ENCODE assay signal across 17 mouse cellular contexts in genomic region chr2:120978693-120979037, GRCm38 (mm10). TPM values are rescaled to one million over a fixed set of nuclear protein-coding genes. Genes with fewer than 3 reads are reported as not detected.
DNase-seq lines count a peak whose midpoint lies in the region; ATAC-seq and TF ChIP-seq lines count a peak whose summit lies in the region.
"Had no signal": no experiment of that assay in that cellular context is flagged by ENCODE, and none has a peak within 500 bp of the region (broad histone marks: within the 10 kb centered on the region; RNA-seq: fewer than 3 reads in every experiment).

No protein-coding gene starts in this region.

- no peaks in the 10 kb centered on the region for H3K36me3 ChIP-seq in liver, postnatal 0 days (replicated peaks; ENCODE audit: insufficient read depth, low read length)
- H3K36me3 ChIP-seq: forebrain, embryonic 12.5 days; liver, embryonic 13.5 days had no signal

- peak overlapping the region; percentile 94; the same call in 1 of the 2 replicates for H3K4me2 ChIP-seq in liver, postnatal 0 days (ENCODE audit: low read depth, low read length)
- H3K4me2 ChIP-seq: forebrain, embryonic 12.5 days had no signal

- no peak overlapping the region for H3K4me3 ChIP-seq in left cerebral cortex, adult 2 months
- no peak overlapping the region for H3K4me3 ChIP-seq in liver, postnatal 0 days (ENCODE audit: low read depth, low read length)
- H3K4me3 ChIP-seq: forebrain, embryonic 12.5 days; megakaryocyte, embryonic 14.5 days had no signal

- DNase-seq in left cerebral cortex, adult 2 months (ENCODE audit: extremely low spot score in 1 of 2, low spot score in 2 of 2), result no peak
- DNase-seq in left cerebral cortex, adult 18-20 months (ENCODE audit: low spot score in 2 of 2), result no peak
- DNase-seq in CD4-positive helper T cell, adult 2 months (ENCODE audit: low read depth, low spot score), result peak; percentile 60
- peak; percentile 44 for DNase-seq in NIH3T3 (ENCODE audit: low read depth)
- no peak for DNase-seq in liver, postnatal 0 days
- DNase-seq in kidney, postnatal 36 days, result no peak
- no peak for DNase-seq in spleen, postnatal 14 days (ENCODE audit: low spot score in 2 of 2)
- no peak for DNase-seq in adrenal gland, postnatal 14 days
- DNase-seq: gastrocnemius, postnatal 36 days; kidney, adult 18-20 months; liver, embryonic 13.5 days; right cerebral cortex, postnatal 14 days had no signal

- H3K9ac ChIP-seq in liver, postnatal 0 days (replicated peaks), result no peak overlapping the region
- H3K9ac ChIP-seq: forebrain, embryonic 12.5 days; liver, embryonic 13.5 days had no signal

- ATAC-seq in liver, postnatal 0 days, result no peak

- 57% methylated on average over 2 of the region's 2 CpGs for WGBS in liver, postnatal 0 days (ENCODE audit: insufficient replicate concordance)

- no peaks in the 10 kb centered on the region for H3K9me3 ChIP-seq in liver, postnatal 0 days (ENCODE audit: low read length)
- H3K9me3 ChIP-seq: forebrain, embryonic 12.5 days; liver, embryonic 13.5 days; megakaryocyte, embryonic 14.5 days had no signal

- no peak overlapping the region for H3K27ac ChIP-seq in left cerebral cortex, adult 2 months
- H3K27ac ChIP-seq in liver, postnatal 0 days (ENCODE audit: low read depth), result no peak overlapping the region
- H3K27ac ChIP-seq: forebrain, embryonic 12.5 days had no signal

- no peaks in the 10 kb centered on the region for H3K27me3 ChIP-seq in liver, postnatal 0 days (ENCODE audit: insufficient read depth, low read length)
- H3K27me3 ChIP-seq: forebrain, embryonic 12.5 days; liver, embryonic 13.5 days; megakaryocyte, embryonic 14.5 days had no signal

- intact Hi-C loops in left cerebral cortex, adult 2 months (cut with DNase I), result no loop called here

- peak; percentile 14 for TF ChIP-seq CTCF in left cerebral cortex, adult 2 months (IDR thresholded peaks at IDR 0.05)
- peak; percentile 44; the same call in 1 of the 2 replicates for TF ChIP-seq CTCF in liver, postnatal 0 days (IDR thresholded peaks at IDR 0.05; ENCODE audit: low read depth)

- no peak for TF ChIP-seq EP300 in liver, postnatal 0 days (IDR thresholded peaks at IDR 0.05; ENCODE audit: low read depth)

- H3K4me1 ChIP-seq in liver, postnatal 0 days (ENCODE audit: insufficient read depth), result peaks cover 10% of the 10 kb centered on the region

RNA-seq across cellular contexts. Expression of gene Tmem62, which starts 1.8 kb away (rescaled TPM):
- 10 to 100 TPM; 21.8 to 28.5 TPM for total RNA-seq in left cerebral cortex, adult 2 months (2021)
- 10 to 100 TPM; 24.8 to 25.6 TPM for total RNA-seq in left cerebral cortex, adult 18-20 months (2021)
- 2.9 and 3.2 TPM in 2 replicates for polyA plus RNA-seq in liver, postnatal 0 days (2015; fragmentation: Nextera tagmentation; extraction: Ambion mirVana)
- 8.1 and 11.2 TPM in 2 replicates for total RNA-seq in adrenal gland, postnatal 14 days (2021)

RNA-seq across cellular contexts. Expression of gene Ubr1, which starts 8.2 kb away (rescaled TPM):
- total RNA-seq in left cerebral cortex, adult 2 months (2021), result 10 to 100 TPM; 41.8 to 45.0 TPM
- 10 to 100 TPM; 43.2 to 45.0 TPM for total RNA-seq in left cerebral cortex, adult 18-20 months (2021)
- polyA plus RNA-seq in liver, postnatal 0 days (2015; fragmentation: Nextera tagmentation; extraction: Ambion mirVana), result 5.4 and 6.6 TPM in 2 replicates
- 32.0 and 35.0 TPM in 2 replicates for total RNA-seq in adrenal gland, postnatal 14 days (2021)

RNA-seq across cellular contexts. Expression of gene Ccndbp1, which starts 29.5 kb away (rescaled TPM):
- 10 to 100 TPM; 57.0 to 57.6 TPM for total RNA-seq in left cerebral cortex, adult 2 months (2021)
- total RNA-seq in left cerebral cortex, adult 18-20 months (2021), result 10 to 100 TPM; 63.0 to 64.6 TPM
- 36.0 and 37.4 TPM in 2 replicates for polyA plus RNA-seq in liver, postnatal 0 days (2015; fragmentation: Nextera tagmentation; extraction: Ambion mirVana)
- 39.3 and 48.9 TPM in 2 replicates for total RNA-seq in adrenal gland, postnatal 14 days (2021)

RNA-seq across cellular contexts. Expression of gene Epb42, which starts 58.2 kb away (rescaled TPM):
- total RNA-seq in left cerebral cortex, adult 2 months (2021), result not detected
- total RNA-seq in left cerebral cortex, adult 18-20 months (2021), result not detected
- 49.1 and 54.9 TPM in 2 replicates for polyA plus RNA-seq in liver, postnatal 0 days (2015; fragmentation: Nextera tagmentation; extraction: Ambion mirVana)
- total RNA-seq in adrenal gland, postnatal 14 days (2021), result 2.0 and 10.3 TPM in 2 replicates
- total RNA-seq: gastrocnemius, postnatal 36 days; left cerebral cortex, adult 8-10 months had no signal
- polyA plus RNA-seq: cortical plate, adult 2 months; testis, adult 2 months had no signal

Comparison
In these comparisons a context has a peak if more than half of its experiments do, and no peak if none do; other contexts are left out.
1. DNase-seq: peak in CD4-positive helper T cell, adult 2 months (single experiment) and NIH3T3 (single experiment); none in left cerebral cortex, adult 2 months (0 of 2), left cerebral cortex, adult 18-20 months (0 of 2), liver, postnatal 0 days (single experiment), kidney, postnatal 36 days (0 of 2), spleen, postnatal 14 days (0 of 2) and adrenal gland, postnatal 14 days (single experiment).